Mouse (Mus musculus) cortical plate, adult 2 months (tissue): ENCODE results near the gene Ptprm.

ENCODE experiments used
- CTCF ChIP-seq: fragments of 200-500 bp; IDR thresholded peaks from 2 replicates; pipeline ENCODE4 v1.5.1; 2011; ENCODE audit warnings: mild to moderate bottlenecking, control low read depth, low read length; ENCODE audit not compliant: insufficient read depth; ENCODE audit errors: extremely low read depth
- POLR2A ChIP-seq: fragments of 200-500 bp; IDR thresholded peaks from 2 replicates; pipeline ENCODE4 v1.6.1; 2011; ENCODE audit warnings: mild to moderate bottlenecking, low read length, control low read depth; ENCODE audit not compliant: insufficient read depth; ENCODE audit errors: extremely low read depth

- TF ChIP-seq CTCF, result no peak
- no peak for TF ChIP-seq POLR2A
Observed at GRCm38 (mm10) chr17:66665201-66665756, 689.0 kb downstream of the Ptprm start.
